Mouse (Mus musculus) frontal cortex, postnatal 14 days (tissue): Measurements from ENCODE around the gene Safb.
A peak's percentile ranks its signal among the peaks of the same experiment; 100 is the strongest.
"Not testable (repeated sequence)": the region's sequence is repeated elsewhere in the genome, so short reads cannot be mapped to it uniquely, and the experiment has no call there.

ENCODE experiments used
- DNase-seq, 2 experiments: peaks; one replicate each; pipeline ENCODE4 v3.0.0; 2022; ENCODE audit warnings: low spot score in 2 of 2

Safb gene

DNA sequence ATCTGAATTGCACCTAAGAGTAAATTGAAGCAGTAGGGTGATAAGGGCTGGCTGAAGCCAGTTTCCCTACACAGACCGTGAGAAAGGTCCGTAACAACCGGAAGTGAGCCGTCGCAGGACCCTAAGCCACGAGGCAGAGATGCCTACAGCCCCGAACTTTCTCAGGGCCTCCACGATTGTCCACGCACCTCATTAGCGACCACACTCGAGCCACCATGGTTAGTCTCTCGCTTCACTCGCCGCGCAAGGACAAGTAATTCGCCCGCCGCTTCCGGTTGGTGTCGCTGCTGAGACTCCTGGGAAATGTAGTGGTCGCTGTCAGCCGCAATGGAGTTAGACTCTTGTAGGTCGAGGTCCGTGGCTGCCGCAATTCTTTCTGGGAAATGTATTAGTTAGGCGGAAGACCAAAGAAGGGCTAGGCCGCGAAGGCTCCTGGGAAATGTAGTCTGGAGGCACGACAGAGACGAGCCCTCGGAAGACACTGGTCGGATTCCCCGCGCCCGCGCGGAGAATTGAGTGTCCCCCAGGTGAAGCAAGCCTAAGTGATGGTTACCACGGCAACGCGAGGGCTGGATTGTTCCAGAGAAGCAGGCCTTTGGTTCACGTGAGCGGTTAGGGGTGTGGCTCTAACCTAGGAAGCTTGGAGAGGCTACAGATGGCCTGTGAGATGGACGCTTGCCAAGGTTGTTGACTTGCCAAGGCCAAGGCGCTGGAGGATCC lies 25.0 kb downstream of the Safb start, which contains the start of gene 2410015M20Rik:
2410015M20Rik (minus strand) TSS at position 320 of the 720 bp plus-strand sequence.
- peak; percentile 96 for DNase-seq

DNA sequence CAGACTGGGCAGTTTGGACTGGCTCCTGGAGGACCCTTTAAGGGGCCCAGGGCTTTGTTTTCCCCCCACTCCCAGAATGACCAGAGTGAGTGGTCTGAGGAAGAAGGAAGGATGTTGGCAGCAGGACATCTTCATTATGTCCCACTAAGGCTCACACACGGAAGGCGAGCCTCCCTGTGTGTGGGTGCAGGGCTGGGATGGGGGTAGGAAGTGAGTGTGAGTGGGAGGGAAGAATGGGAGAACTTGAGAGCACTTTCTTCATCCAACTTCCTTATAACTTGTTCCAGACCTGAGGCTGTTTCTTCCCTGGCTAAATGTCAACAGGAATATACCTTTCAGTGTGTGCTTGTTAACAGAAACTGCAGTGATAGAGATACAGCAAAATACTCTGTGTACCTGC lies 26.7 kb downstream of the Safb start:
- no peak for DNase-seq

DNA sequence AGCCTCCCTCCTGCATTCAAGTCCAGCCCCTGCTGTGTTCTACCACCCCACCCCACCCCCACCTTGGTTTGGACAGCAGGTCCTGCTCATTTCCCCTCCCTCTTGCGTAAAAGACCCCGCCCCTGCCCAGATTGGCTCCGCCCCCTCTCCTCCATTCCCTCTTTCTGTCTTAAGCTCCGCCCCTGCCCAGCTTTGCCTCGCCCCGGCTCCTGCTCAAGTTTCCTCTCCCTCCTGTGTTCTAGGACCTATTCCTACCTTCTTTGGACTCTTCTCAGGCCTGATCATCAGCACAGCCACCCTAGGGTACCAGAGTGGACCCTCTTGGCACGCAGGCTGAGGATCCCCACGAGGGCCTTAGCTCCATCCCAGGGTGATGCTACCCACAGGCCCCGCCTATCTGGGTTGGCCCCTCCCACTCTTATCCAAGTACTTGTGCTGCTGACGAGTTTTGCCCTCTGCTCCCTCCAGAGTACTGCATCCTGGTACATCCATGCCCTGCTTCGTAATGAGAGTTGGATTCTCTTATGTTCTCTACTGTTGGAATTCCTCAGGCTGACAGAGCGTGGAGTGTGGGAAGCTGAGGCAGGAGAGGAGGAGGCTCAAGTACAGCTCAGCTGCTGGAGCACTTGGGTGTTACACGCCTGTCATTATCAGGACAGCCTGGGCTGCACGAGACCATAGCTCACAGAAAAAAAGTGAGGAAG lies 27.4 kb downstream of the Safb start:
- DNase-seq = no peak

DNA sequence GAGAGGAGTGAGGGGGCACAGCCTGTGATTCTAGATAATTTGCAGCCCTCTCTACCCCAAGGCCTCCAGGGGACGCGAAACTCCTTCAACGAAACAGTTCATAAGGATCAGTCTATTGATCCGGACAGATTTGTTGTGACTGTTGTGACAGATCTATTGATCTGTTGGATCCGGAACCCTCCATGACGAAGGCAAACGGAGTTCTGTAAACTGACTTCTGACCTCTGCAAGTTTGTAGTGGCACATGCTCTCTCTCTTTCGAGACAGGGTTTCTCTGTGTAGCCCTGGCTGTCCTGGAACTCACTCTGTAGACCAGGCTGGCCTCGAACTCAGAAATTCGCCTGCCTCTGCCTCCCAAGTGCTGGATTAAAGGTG lies 27.9 kb downstream of the Safb start:
- DNase-seq = not testable (repeated sequence)

DNA sequence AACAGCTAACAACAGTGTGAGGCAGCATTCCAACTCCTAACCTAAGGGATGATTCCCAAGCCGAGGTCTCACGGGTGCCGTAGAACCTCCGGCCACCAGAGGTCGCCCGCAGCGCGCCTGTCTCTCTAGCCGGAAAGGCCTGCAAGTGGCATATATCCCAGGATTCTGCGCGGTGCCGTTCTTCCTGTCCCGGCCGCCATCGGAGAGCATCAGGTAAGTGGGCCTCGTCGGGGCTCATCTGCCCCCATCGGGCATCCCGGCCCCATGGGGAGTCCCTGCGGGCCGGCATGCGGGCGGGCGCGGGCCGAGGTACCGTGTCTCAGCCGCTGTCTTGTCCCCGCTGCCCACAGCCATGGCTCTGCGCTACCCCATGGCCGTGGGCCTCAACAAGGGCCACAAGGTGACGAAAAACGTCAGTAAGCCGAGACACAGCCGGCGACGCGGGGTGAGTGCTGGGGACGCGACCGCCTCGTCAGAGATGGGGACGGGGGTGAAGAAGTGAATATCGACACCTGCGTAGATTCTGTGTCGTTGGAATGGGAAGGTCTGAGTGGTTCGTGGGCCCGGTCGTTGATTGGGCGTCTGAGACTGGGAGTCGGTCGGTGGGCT lies 28.7 kb downstream of the Safb start, which contains the start of gene Rpl36:
Rpl36 (plus strand) TSS at position 181 of the 609 bp plus-strand sequence.
- DNase-seq = peak; percentile 93 to 98

DNA sequence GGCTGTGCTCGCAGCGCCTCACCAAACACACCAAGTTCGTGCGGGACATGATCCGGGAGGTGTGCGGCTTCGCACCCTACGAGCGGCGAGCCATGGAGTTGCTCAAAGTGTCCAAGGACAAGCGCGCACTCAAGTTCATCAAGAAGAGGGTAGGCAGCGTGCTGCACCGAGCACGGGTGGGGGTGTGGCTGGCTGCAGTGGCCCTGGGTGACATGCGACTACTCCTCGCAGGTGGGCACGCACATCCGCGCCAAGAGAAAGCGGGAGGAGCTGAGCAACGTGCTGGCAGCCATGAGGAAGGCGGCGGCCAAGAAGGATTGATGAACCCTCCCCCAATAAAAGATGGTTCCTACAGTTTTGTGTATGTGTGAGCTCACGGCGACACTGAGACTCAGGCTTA lies 29.3 kb downstream of the Safb start:
- not testable (repeated sequence) for DNase-seq

DNA sequence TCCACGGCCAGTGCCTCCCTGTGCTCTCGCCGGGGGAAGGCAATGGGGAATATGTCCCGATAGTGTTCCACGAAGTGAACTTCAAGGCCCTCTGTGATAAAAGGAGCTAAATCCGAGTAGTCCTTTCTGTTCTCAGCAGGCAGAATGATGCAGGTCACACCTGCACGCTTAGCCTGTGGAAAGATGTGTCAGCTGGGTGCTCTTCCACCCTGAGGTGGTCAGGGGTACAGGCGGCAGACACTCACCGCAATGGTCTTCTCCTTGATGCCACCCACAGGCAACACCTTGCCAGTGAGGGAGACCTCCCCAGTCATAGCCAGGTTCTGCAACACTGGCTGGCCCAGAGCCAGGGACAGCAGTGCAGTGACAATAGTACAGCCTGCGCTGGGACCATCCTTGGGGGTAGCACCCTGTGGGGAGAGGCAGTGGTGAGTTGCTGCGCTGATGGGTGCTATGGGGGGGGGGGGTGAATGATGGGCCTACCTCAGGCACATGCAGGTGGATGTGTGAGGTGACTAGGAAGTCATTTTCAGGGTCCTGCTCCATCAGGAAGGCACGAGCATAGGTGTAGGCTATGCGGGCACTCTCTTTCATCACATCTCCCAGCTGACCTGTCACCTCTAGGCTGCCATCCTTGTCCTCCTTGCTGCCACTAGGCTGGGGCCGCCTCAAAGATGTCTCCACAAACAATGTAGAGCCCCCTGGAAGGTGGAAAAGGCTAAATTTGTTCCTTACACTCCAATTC lies 29.9 kb downstream of the Safb start:
- no peak for DNase-seq

DNA sequence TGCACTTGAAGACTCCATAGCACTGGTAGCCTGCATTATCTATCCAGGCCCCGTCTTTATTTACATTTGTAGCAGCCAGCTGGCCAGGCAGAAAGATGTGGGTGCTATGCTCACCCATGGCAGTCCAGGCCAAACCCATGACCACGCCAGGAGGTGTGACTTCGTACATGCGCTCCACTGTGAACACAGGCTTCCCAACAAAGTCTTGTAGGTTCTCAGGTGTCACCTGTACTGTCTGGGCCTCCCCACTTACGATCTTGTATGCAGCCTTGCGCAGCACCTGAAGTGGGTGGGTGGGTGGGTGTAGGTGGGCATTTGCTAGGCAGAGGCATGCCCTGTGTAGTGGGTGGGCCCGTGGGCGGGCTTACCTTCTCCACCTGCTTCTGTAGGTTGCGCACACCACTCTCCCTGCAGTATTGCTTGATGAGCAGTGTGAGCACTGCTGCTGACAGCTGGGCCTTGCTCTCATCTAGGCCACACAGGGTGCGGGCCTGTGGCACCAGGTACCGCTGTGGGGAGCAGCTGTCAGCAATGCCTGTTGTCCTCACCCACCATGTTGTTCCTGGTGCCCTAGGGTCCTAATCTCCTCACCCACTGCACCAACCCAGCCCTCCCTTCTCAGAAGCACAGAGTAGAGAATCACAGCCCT lies 30.6 kb downstream of the Safb start:
- no peak for DNase-seq

DNA sequence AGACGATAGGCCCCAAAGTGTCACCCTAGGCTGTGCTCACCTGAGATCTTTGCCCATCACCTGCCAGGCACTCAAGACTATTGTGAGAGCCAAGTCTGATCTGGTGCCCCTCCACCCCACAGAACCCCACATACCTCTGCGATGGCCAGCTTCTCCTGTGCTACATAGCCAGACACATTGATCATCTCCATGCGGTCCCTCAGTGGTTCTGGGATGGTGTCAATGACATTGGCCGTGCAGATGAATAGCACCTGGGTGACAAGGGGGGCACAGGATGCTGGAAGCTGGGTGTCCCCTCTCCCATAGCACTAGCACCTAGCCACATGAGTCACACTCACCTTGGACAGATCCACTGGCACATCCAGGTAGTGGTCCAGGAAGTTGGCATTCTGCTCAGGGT lies 31.2 kb downstream of the Safb start:
- no peak for DNase-seq

DNA sequence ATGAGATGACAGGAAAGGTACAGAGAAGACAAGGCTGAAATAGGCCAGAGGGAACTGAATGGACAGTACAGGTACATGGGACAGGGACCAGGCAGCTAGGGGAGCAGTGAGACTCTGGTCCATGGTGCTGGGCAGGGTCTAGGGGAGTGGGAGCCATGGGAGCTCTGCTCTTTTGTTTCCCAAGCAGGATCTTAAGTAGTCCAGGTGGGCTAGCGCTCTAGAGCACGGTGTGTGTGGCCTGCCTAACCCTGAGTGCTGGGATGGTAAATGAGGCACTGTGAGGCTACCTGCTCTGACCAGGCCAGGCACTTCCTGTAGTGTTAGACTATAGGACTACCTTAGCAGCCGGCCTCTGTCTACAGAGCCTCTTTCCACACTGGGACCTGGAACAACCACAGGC lies 32.1 kb downstream of the Safb start:
- no peak for DNase-seq

DNA sequence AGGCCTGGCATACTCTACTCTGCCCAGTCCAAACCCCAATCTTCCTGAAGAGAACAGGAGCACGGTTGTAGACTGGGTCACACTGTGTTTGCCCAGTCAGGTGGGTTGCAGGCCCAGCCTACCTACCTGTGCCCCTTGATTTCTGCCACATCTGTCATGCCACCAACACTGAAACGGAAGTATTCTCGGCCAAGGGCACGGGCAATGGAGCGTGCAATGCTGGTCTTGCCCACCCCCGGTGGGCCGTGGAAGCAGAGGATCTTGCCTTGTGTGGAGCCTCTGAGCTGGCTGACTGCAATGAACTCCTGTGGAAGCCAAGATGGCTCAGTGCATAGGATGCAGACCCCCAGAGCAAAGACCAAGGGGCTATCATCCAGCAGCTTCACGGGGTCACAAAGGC lies 33.0 kb downstream of the Safb start:
- no peak for DNase-seq

DNA sequence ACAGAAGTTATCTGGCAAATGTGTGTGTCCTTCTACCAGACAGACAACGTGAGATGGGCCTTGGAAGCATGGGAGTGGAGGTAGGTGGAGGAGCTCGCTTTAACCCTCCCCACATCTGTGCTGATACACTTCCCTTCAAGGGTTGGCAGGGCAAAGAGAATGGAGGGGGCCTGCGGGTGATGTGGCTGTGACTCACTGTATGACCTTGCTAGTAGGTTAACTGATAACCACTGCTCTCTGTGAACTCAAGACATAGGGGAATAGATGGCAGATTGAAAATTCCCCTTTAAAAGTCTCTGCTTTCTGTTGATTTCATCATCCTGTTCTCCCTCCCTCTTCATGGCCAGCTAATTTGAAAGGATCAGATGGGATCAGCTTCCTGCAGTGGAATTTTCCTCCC lies 40.9 kb downstream of the Safb start:
- no peak for DNase-seq

DNA sequence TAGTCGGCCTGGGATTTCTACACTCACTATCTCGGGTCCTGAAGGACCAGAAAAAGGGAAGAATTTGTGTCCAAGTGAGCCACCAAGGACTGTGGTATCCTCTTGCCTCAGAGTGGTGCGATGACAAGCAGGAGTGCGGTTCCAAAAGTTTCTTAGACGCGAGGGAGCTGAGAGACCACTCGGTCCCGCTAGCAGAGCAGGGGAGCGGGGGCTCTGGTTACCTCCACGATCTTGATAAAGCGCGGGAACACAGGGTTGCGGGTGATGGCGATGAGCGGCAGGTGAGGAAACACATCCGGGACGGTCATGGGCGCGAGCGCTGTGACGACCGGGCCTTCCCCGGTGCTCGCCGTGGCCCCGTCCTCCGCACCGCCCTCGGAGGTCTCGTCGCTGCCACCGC lies 41.6 kb downstream of the Safb start:
- DNase-seq = no peak

DNA sequence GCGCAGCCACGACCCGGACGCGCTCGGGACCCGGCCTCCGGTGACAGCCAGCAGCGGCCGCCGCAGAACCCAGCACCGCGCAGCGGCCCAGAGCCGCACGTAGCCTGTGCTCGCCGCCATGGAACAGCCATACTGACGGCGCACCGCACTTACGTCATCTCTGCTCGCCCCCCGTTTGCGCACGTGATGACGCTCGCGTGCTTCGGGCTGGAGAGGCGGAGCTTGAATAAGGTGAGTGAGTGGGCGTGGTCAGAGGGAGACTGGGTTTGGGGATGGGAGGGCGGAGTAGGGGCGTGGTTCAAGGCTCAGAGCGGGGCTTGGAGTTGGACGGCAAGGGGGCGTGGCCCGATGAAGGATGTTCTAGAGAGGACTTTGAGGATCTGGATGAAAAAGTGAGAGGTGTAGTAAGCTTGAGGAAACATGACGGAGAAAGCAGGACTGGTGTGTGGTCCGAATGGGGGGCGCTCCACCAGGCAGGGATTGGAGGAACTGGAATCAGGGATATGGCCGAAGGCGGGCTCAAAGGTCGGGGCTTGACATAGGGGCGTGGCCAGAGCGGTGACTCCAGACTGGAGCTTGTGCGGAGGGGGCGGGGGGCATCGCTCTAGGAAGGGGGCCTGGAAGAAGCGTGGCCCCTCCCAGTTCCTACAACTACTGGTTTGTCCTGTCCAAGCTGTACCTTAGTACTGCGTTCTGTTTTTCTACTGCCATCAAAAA lies 42.3 kb downstream of the Safb start, which contains the start of gene Lonp1:
Lonp1 (minus strand) TSS at position 134 of the 717 bp plus-strand sequence.
- DNase-seq = peak; percentile 92 to 95

DNA sequence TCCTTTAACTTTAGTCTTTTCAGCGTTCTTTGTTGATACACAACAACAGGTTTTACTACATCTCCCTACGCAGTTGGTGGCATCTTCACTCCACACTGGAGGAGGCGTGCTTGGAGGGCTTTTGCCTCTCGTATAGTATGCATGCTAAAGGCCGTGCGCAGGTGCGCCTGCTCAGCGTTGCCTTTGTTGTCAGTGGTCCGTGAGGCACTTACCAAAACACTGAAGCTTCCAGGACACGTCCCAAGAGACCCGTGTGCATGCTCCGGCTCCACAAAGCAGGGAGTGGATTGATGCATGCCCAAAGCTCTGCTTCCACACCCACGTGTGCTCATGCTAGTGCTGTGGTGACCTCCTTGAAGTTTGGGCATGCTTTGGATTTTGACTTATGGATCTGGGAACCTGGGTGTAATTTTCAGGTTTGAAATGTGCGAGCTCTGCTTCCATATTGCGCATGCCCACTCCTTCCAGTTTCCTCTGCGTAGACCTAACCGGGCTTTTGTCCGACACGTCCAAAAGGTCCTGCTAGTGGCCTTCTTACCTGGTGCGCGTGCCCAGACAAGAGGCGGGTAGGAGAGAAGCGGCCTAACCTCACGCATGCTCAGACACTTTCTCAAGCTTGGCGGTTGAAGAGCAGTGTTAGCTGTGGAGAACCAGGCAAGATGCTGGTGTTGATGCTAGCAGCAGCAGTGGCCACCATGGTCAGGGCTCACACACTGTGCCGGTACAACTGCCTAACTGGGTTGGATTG lies 43.1 kb downstream of the Safb start, which contains the start of gene Catsperd:
Catsperd (plus strand) TSS at position 614 of the 748 bp plus-strand sequence.
- DNase-seq = peak in 1 of 2 experiments; percentile 7

DNA sequence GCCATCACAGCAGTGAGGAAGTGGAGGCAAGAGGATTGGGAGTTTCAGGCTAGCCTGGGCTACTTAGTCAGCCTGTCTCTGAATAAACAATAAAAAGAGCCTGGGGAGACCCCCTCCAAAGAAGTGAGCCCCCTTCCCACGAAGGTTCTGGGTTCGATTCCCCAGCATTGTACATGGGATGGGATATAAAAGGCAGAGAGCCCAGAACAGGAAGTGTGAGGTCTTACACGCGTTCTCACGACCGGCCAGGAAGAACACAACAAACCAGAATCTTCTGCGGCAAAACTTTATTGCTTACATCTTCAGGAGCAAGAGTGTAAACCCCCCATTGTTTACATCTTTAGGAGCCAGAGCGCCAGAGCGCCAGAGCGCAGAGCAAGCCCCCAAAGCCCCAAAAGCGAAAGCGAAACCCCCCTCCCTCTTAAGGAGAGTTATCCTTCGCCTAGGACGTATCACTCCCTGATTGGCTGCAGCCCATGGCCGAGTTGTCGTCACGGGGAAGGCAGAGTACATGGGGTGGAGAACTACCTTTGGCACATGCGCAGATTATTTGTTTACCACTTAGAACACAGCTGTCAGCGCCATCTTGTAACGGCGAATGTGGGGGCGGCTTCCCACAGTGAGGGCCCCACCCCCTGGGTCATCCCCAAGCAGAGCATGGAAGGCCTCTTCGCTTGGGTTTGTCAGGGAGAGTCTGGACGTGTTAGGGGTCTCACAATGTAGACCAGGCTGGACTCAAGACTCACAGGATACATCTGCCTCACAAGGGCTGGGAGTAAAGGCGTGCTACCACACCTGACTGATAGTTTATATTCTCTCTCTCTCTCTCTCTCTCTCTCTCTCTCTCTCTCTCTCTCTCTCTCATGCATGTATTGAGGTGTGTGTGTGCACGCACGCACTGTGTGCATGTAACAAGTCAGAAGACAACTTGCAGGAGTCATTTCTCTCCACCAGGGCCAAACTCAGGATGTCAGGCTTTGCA lies 45.5 kb downstream of the Safb start:
- DNase-seq = not testable (repeated sequence)

DNA sequence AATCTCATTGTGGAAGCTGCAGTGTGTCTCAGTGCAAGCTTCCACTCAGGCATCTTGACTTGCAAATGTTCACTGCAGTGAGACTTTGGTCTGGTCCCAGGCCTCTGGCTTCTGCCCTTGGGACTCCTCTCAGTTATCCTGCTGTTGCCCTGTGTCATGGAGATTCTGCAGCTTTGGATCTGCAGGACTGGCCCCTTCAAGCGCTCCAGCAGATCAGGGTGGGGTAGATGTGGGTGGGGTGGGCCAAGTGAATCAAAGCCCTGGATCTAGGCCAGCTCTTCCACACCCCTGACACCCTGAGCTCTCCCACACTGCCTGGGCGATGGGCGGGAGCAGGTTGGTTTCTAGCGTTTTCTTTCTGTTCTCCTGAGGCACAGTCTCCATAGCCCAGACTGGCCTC lies 47.2 kb downstream of the Safb start:
- no peak for DNase-seq

DNA sequence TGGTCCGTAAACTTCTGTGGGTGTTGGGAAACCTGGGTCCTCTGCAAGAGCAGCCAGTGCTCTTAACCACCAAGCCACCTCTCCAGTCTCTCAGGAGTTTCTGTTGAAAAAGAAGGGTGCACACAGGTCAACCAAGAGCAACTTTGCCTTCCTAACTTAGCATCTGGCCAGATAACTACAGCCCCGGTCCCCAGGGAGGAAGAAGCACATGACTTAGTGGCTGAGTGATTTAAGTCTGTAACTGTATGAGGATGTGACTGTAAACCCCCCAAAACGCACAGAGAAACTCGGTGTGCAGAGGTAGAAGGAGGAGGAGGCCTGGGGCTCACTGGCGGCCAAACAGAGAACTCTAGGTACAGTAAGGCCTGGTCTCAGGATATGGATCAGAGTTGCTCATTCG lies 49.4 kb downstream of the Safb start:
- DNase-seq = no peak

DNA sequence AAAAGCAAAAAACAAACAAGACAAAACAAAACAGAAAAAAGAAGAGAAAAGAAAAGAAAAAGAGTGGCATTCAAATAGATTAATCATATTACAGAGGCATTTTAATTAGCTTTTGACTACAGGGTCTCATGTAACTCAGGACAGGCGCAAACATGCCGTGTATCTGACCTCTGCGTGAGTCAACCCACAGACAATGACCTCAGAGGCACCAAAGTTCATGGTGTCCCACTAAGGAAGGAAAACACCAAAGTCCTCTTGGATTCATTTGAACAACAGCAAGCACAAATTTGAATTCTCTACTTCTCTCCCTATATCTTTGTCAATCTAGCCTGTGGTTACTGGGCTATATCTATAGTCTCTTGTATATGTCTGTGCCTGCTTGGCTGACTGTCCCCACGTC lies 58.6 kb downstream of the Safb start:
- no peak for DNase-seq
